Mouse (Mus musculus) CH12.LX (cell line): ENCODE results near the gene Sphk1. TPM values are rescaled to one million over a fixed set of nuclear protein-coding genes. Genes with fewer than 3 reads are reported as not detected.

Experiments
- DNase-seq: peaks from one replicate; pipeline ENCODE4 v3.0.0-alpha.2; 2013; ENCODE audit errors: extremely low read depth
- H3K27ac ChIP-seq: 2 replicates; pipeline ENCODE4 v1.5.1; 2012; ENCODE audit warnings: low read depth, mild to moderate bottlenecking, control low read depth, moderate library complexity; ENCODE audit not compliant: insufficient read depth
- H3K27me3 ChIP-seq: replicated peaks from 2 replicates; pipeline ENCODE3; 2012; ENCODE audit warnings: inconsistent platforms
- H3K36me3 ChIP-seq, 2 experiments: replicated peaks in 1 of 2; 2 replicates each; pipeline versions ENCODE3 to v1.6.1; 2012; ENCODE audit warnings: inconsistent platforms in 1 of 2, low read length in 1 of 2, mild to moderate bottlenecking in 1 of 2, mixed read lengths in 1 of 2, moderate library complexity in 1 of 2; ENCODE audit not compliant: control insufficient read depth in 1 of 2, insufficient read depth in 1 of 2
- H3K4me1 ChIP-seq, 2 experiments: 2 replicates each; pipeline ENCODE4 v1.6.1; 2012; ENCODE audit warnings: inconsistent platforms in 1 of 2, moderate library complexity in 1 of 2; ENCODE audit not compliant: insufficient read depth in 2 of 2, control insufficient read depth in 1 of 2
- H3K4me2 ChIP-seq: 2 replicates; pipeline ENCODE4 v1.6.1; 2012; ENCODE audit warnings: low read depth, mild to moderate bottlenecking, control low read depth; ENCODE audit not compliant: poor library complexity, insufficient read depth, severe bottlenecking
- H3K4me3 ChIP-seq, 3 experiments: fragments of 150-350 bp in 1 of 3; sonication (generic) in 1 of 3; replicated peaks in 1 of 3; 2 replicates each; pipeline versions ENCODE3 to v1.5.1; 2011 to 2012; ENCODE audit warnings: low read depth in 2 of 3, low read length in 2 of 3, mild to moderate bottlenecking in 2 of 3, moderate library complexity in 2 of 3, control low read depth in 1 of 3, improper control_type of control experiment in 1 of 3, inconsistent platforms in 1 of 3, mixed read lengths in 1 of 3; ENCODE audit not compliant: poor library complexity in 1 of 3
- H3K79me2 ChIP-seq: replicated peaks from 2 replicates; pipeline ENCODE4 v1.6.1; 2012; ENCODE audit warnings: mild to moderate bottlenecking, moderate library complexity; ENCODE audit not compliant: control insufficient read depth, poor library complexity, insufficient read depth, severe bottlenecking; ENCODE audit errors: extremely low read depth
- H3K9ac ChIP-seq: 2 replicates; pipeline ENCODE4 v1.6.1; 2012; ENCODE audit warnings: low read depth, mild to moderate bottlenecking, control low read depth, moderate library complexity; ENCODE audit not compliant: insufficient read depth
- H3K9me3 ChIP-seq: replicated peaks from 2 replicates; pipeline ENCODE3; 2012; ENCODE audit warnings: low read length, inconsistent platforms, mixed read lengths
- BHLHE40 ChIP-seq: IDR thresholded peaks from 2 replicates; pipeline ENCODE4 v1.6.1; 2011; ENCODE audit warnings: mild to moderate bottlenecking, low read depth, low read length, improper control_type of control experiment
- CHD1 ChIP-seq: IDR thresholded peaks from 2 replicates; pipeline ENCODE4 v1.6.1; 2012; ENCODE audit warnings: low read depth, low read length, improper control_type of control experiment, inconsistent platforms
- CTCF ChIP-seq, 2 experiments: IDR thresholded peaks in 1 of 2; conservative IDR thresholded peaks in 1 of 2; 2 replicates each; pipeline ENCODE4 v1.5.1; 2011 to 2012; ENCODE audit warnings: low read depth in 2 of 2, low read length in 2 of 2, improper control_type of control experiment in 1 of 2, inconsistent platforms in 1 of 2, mild to moderate bottlenecking in 1 of 2, moderate library complexity in 1 of 2
- ETS1 ChIP-seq: conservative IDR thresholded peaks from 2 replicates; pipeline ENCODE4 v1.6.1; 2012; ENCODE audit warnings: low read depth, mild to moderate bottlenecking, inconsistent platforms, low read length, improper control_type of control experiment, moderate library complexity
- HCFC1 ChIP-seq: IDR thresholded peaks from 2 replicates; pipeline ENCODE4 v1.6.1; 2012; ENCODE audit warnings: low read depth, mild to moderate bottlenecking, inconsistent platforms, low read length, improper control_type of control experiment
- JUN ChIP-seq: IDR thresholded peaks from 2 replicates; pipeline ENCODE4 v1.6.1; 2011; ENCODE audit warnings: low read depth, mild to moderate bottlenecking, low read length, improper control_type of control experiment, moderate library complexity; ENCODE audit not compliant: insufficient read depth
- JUND ChIP-seq: conservative IDR thresholded peaks from 2 replicates; pipeline ENCODE4 v1.6.1; 2011; ENCODE audit warnings: low read depth, low read length, improper control_type of control experiment
- MAX ChIP-seq: IDR thresholded peaks from 2 replicates; pipeline ENCODE4 v1.6.1; 2011; ENCODE audit warnings: low read length, improper control_type of control experiment
- MEF2A ChIP-seq: IDR thresholded peaks from 2 replicates; pipeline ENCODE4 v1.6.1; 2014; ENCODE audit warnings: low read depth, mild to moderate bottlenecking, inconsistent platforms, low read length, improper control_type of control experiment, borderline replicate concordance
- NELFE ChIP-seq: IDR thresholded peaks from 2 replicates; pipeline ENCODE4 v1.6.1; 2011; ENCODE audit warnings: low read depth, low read length, improper control_type of control experiment
- NRF1 ChIP-seq: IDR thresholded peaks from 2 replicates; pipeline ENCODE4 v1.6.1; 2014; ENCODE audit warnings: low read depth, mild to moderate bottlenecking, inconsistent platforms, low read length, improper control_type of control experiment, moderate library complexity
- PAX5 ChIP-seq: IDR thresholded peaks from 2 replicates; pipeline ENCODE4 v1.6.1; 2012; ENCODE audit warnings: low read length, inconsistent platforms, mixed read lengths
- RAD21 ChIP-seq: IDR thresholded peaks from 2 replicates; pipeline ENCODE4 v1.6.1; 2011; ENCODE audit warnings: low read depth, mild to moderate bottlenecking, low read length, improper control_type of control experiment, moderate library complexity
- RCOR1 ChIP-seq: conservative IDR thresholded peaks from 2 replicates; pipeline ENCODE4 v1.6.1; 2012; ENCODE audit warnings: low read depth, mild to moderate bottlenecking, inconsistent platforms, low read length, improper control_type of control experiment
- SMC3 ChIP-seq: IDR thresholded peaks from 2 replicates; pipeline ENCODE4 v1.6.1; 2011; ENCODE audit warnings: low read depth, low read length, improper control_type of control experiment
- TCF12 ChIP-seq: IDR thresholded peaks from 2 replicates; pipeline ENCODE4 v1.6.1; 2014; ENCODE audit warnings: low read depth, mild to moderate bottlenecking, inconsistent platforms, low read length, improper control_type of control experiment
- ZKSCAN1 ChIP-seq: IDR thresholded peaks from 2 replicates; pipeline ENCODE4 v1.6.1; 2012; ENCODE audit warnings: low read depth, inconsistent platforms, low read length, improper control_type of control experiment, borderline replicate concordance
- dilution Hi-C: fragments of 300-500 bp; cut with MboI; formaldehyde crosslinking; loops from 2 replicates; pipeline ENCODE4 v1.14.3; 2020; ENCODE audit warnings: low sequenced_read_pairs; ENCODE audit not compliant: extremely low pct_unique_long_range_greater_than_20kb, extremely low pct_ligation_motif_present
- in situ Hi-C: fragments of 300-500 bp; cut with MboI; formaldehyde crosslinking; loops from 3 replicates; pipeline ENCODE4 v1.14.3; 2019; ENCODE audit warnings: low sequenced_read_pairs, low pct_ligation_motif_present, low pct_unique_long_range_greater_than_20kb, mixed read lengths
- polyA plus RNA-seq: library from polyadenylated mRNA; unstranded; fragments of >175 nt; gene quantifications from 2 replicates; pipeline ENCODE4 v1.2.1, GENCODE M21; 2012; ENCODE audit warnings: low read depth; ENCODE audit not compliant: insufficient read length
- total RNA-seq, 2 experiments: library from RNA; depleted of rRNA; stranded (reverse); fragments of 300-350 nt in 1 of 2; fragments of >200 nt in 1 of 2; gene quantifications; 2 replicates each; pipeline ENCODE4 v1.2.3; 2012 to 2014

The Sphk1 gene
- total and polyA plus RNA-seq, 3 experiments, result 0.50 to 2.1 (median 0.89) TPM

- Histone ChIP-seq H3K4me1 (peaks cover 8 to 66% of the 10 kb centered on the region in 2 experiments; a peak in 3 of 4 replicates), H3K27ac (no peak overlapping the region), H3K4me2 (no peak overlapping the region), H3K27me3 (no peaks in the 10 kb centered on the region), H3K4me3 (no peak overlapping the region), H3K36me3 (peaks cover 0 to 54% of the 10 kb centered on the region in 2 experiments), H3K9ac (no peak overlapping the region)
- dilution Hi-C loops (no loop called here), in situ Hi-C loops (no loop called here)
- DNase-seq, result peak; percentile 66
- TF ChIP-seq CTCF (conservative IDR thresholded peaks at IDR 0.05 in 1 of 2, IDR thresholded peaks at IDR 0.05 in 1 of 2; ENCODE audit: low read depth in 2 of 2, low read length in 2 of 2) (peak; percentile 69 to 87), CHD1 (no peak), SMC3 (peak; percentile 93), ZKSCAN1 (no peak), NRF1 (no peak), RAD21 (peak; percentile 61), PAX5 (no peak)
- TF ChIP-seq, all 38 proteins: peak for 3
- Histone ChIP-seq H3K9me3 (peaks cover 4% of the 10 kb centered on the region), H3K79me2 (no peaks in the 10 kb centered on the region)
Measured at GRCm38 (mm10) chr11:116554171-116554878, 23.6 kb downstream of the Sphk1 start.

GRCm38 (mm10) chr11:116555572-116555971, 24.8 kb downstream of the Sphk1 start:
- no peak overlapping the region for H3K4me2 ChIP-seq
- no peaks in the 10 kb centered on the region for H3K27me3 ChIP-seq
- DNase-seq, result peak; percentile 31
- TF ChIP-seq HCFC1 (no peak), BHLHE40 (no peak), RCOR1 (no peak), TCF12 (0 out of 2 replicates have a peak, but pooled peaks have one; percentile 18)
- H3K27ac ChIP-seq, result no peak overlapping the region
- dilution Hi-C loops, result no loop called here
- in situ Hi-C loops, result loop anchor here (5.0 kb wide), 1 partner anchor 37 kb away; no protein-coding TSS in a partner anchor
- H3K79me2 ChIP-seq, result no peaks in the 10 kb centered on the region
- peaks cover 4% of the 10 kb centered on the region for H3K9me3 ChIP-seq
- peaks cover 8 to 73% of the 10 kb centered on the region in 2 experiments; a peak in 3 of 4 replicates for H3K4me1 ChIP-seq
- peaks cover 0 to 51% of the 10 kb centered on the region in 2 experiments for H3K36me3 ChIP-seq
- H3K9ac ChIP-seq, result no peak overlapping the region
- H3K4me3 ChIP-seq, result no peak overlapping the region

- H3K27ac ChIP-seq, result no peak overlapping the region
- no peaks in the 10 kb centered on the region for H3K79me2 ChIP-seq
- H3K4me2 ChIP-seq, result no peak overlapping the region
- in situ Hi-C loops (loop anchor here (5.0 kb wide), 1 partner anchor 36 kb away; no protein-coding TSS in a partner anchor), dilution Hi-C loops (no loop called here)
- H3K4me3 ChIP-seq, result no peak overlapping the region
- H3K27me3 ChIP-seq, result no peaks in the 10 kb centered on the region
- peaks cover 10 to 75% of the 10 kb centered on the region in 2 experiments; a peak in 3 of 4 replicates for H3K4me1 ChIP-seq
- no peak overlapping the region for H3K9ac ChIP-seq
- TF ChIP-seq MAX (no peak), JUN (no peak), JUND (no peak), SMC3 (no peak), MEF2A (no peak), NELFE (no peak), ETS1 (no peak)
- H3K9me3 ChIP-seq, result peaks cover 4% of the 10 kb centered on the region
- peaks cover 0 to 52% of the 10 kb centered on the region in 2 experiments for H3K36me3 ChIP-seq
- DNase-seq, result no peak
Measured at GRCm38 (mm10) chr11:116556308-116556707, 25.6 kb downstream of the Sphk1 start.
